Mouse (Mus musculus) heart, embryonic 14.5 days (tissue): ENCODE results near the gene Pth1r. TPM values are rescaled to one million over a fixed set of nuclear protein-coding genes. Genes with fewer than 3 reads are reported as not detected.

ENCODE experiments used
- ATAC-seq: fragments of 200-750 bp; cut with Nextera tagmentation; 2 replicates; pipeline ENCODE4 v1.8.0; 2017; ENCODE audit warnings: low read depth, moderate TSS enrichment; ENCODE audit not compliant: insufficient number of reproducible peaks, insufficient read depth, low FRiP score
- H3K27ac ChIP-seq, 2 experiments: fragments of 200-500 bp in 1 of 2; fragments of 300-500 bp in 1 of 2; sonication (generic) in 1 of 2; replicated peaks in 1 of 2; 2 replicates each; pipeline ENCODE4 v1.5.1; 2012 to 2014; ENCODE audit warnings: low read depth in 2 of 2, low read length in 2 of 2, control low read depth in 1 of 2, mild to moderate bottlenecking in 1 of 2, mixed read lengths in 1 of 2; ENCODE audit not compliant: control insufficient read depth in 1 of 2, insufficient read depth in 1 of 2
- H3K27me3 ChIP-seq: fragments of 300-500 bp; sonication (generic); 2 replicates; pipeline ENCODE4 v1.6.1; 2014; ENCODE audit warnings: mild to moderate bottlenecking, low read length, control low read depth; ENCODE audit not compliant: control insufficient read depth, insufficient read depth
- H3K36me3 ChIP-seq: fragments of 300-500 bp; sonication (generic); 2 replicates; pipeline ENCODE4 v1.6.1; 2014; ENCODE audit warnings: mild to moderate bottlenecking, control low read depth, low read length, mixed read lengths; ENCODE audit not compliant: control insufficient read depth, insufficient read depth
- H3K4me1 ChIP-seq, 2 experiments: fragments of 200-500 bp in 1 of 2; fragments of 300-500 bp in 1 of 2; sonication (generic) in 1 of 2; 2 replicates each; pipeline ENCODE4 v1.6.1; 2012 to 2014; ENCODE audit warnings: low read length in 2 of 2, control low read depth in 1 of 2, mixed read lengths in 1 of 2; ENCODE audit not compliant: control insufficient read depth in 2 of 2, insufficient read depth in 2 of 2
- H3K4me2 ChIP-seq: fragments of 300-500 bp; sonication (generic); 2 replicates; pipeline ENCODE4 v1.6.1; 2014; ENCODE audit warnings: mild to moderate bottlenecking, low read length
- H3K4me3 ChIP-seq, 2 experiments: fragments of 200-500 bp in 1 of 2; fragments of 300-500 bp in 1 of 2; sonication (generic) in 1 of 2; 2 replicates each; pipeline ENCODE4 v1.5.1; 2012 to 2014; ENCODE audit warnings: low read length in 2 of 2, mild to moderate bottlenecking in 2 of 2, control low read depth in 1 of 2, low read depth in 1 of 2, moderate library complexity in 1 of 2; ENCODE audit not compliant: control insufficient read depth in 1 of 2, insufficient read depth in 1 of 2
- H3K9ac ChIP-seq: fragments of 300-500 bp; sonication (generic); 2 replicates; pipeline ENCODE4 v1.6.1; 2014; ENCODE audit warnings: mild to moderate bottlenecking, low read length
- H3K9me3 ChIP-seq: fragments of 300-500 bp; sonication (generic); 2 replicates; pipeline ENCODE4 v1.6.1; 2016; ENCODE audit warnings: low read length, control low read depth; ENCODE audit not compliant: control insufficient read depth
- WGBS: fragments of 180-500 bp; shearing (Covaris S2); extraction: QIAGEN DNeasy Blood & Tissue Kit; methylation state at CpG from one replicate; pipeline ENCODE4 v1.1.7; 2014; 5-methylcytosine and 5-hydroxymethylcytosine counted together
- polyA plus RNA-seq: library from polyadenylated mRNA; unstranded; fragments of >200 nt; fragmentation: Nextera tagmentation; extraction: Ambion mirVana; gene quantifications from 2 replicates; pipeline ENCODE4 v1.2.1, GENCODE M21; 2014

The Pth1r gene
- polyA plus RNA-seq, 1 experiment from 2014 or later = 22.2 TPM

DNA sequence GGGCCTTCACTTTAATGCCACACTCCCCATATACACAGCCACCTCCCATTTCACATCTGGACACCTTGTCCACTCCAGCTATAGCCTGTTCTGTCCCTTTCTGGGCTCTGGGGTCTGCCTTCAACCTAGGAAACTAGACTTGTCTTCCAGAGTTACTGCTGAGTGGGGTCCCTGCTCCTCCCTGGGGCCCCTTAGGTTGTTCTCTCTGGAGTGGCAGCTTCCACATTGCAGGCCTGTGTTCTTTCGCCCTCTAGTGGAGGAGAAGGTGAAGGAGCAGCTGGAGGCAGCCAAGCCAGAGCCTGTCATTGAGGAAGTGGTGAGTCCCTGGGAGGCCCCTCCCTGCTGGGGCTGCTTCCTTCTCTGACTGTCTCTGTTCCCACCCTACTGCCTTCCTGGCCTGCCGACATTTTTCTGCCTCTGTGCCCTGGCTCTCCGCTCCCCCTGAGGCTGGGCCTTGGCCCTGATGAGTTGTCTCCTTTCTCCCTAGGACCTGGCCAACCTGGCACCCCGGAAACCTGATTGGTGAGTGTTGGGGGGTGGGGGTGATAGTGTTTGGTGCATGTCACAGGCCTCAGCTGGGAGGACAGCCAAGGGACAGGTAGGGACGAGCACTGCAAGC lies 37.2 kb downstream of the Pth1r start:
- ATAC-seq = peak; percentile 78
- Histone ChIP-seq H3K4me1 (peaks cover 0 to 11% of the 10 kb centered on the region in 2 experiments; a peak in 3 of 4 replicates), H3K9ac (peak overlapping the region; percentile 66), H3K27me3 (no peaks in the 10 kb centered on the region), H3K9me3 (no peaks in the 10 kb centered on the region), H3K27ac (0 out of 4 replicates have a peak overlapping the region, but pooled peaks of 1 of the 2 experiments have one; percentile 9), H3K4me3 (peak overlapping the region; percentile 20 to 31), H3K4me2 (peak overlapping the region; percentile 56), H3K36me3 (peaks cover 44% of the 10 kb centered on the region)
- WGBS = 30% methylated on average over 5 of the region's 5 CpGs

- Histone ChIP-seq H3K9me3 (no peaks in the 10 kb centered on the region), H3K27ac (no peak overlapping the region), H3K4me1 (peaks cover 8 to 28% of the 10 kb centered on the region in 2 experiments; a peak in 3 of 4 replicates), H3K36me3 (peaks cover 24% of the 10 kb centered on the region), H3K4me3 (no peak overlapping the region), H3K9ac (no peak overlapping the region), H3K27me3 (no peaks in the 10 kb centered on the region), H3K4me2 (no peak overlapping the region)
- 87% methylated on average over 5 of the region's 5 CpGs for WGBS
- ATAC-seq = no peak
Observed at GRCm38 (mm10) chr9:110706784-110707183, 40.2 kb downstream of the Pth1r start.

- 91% methylated on average over 6 of the region's 6 CpGs for WGBS
- Histone ChIP-seq H3K9me3 (no peaks in the 10 kb centered on the region), H3K36me3 (peaks cover 16% of the 10 kb centered on the region), H3K27ac (no peak overlapping the region), H3K4me3 (no peak overlapping the region), H3K4me1 (peaks cover 8 to 17% of the 10 kb centered on the region in 2 experiments; a peak in 3 of 4 replicates), H3K9ac (no peak overlapping the region), H3K27me3 (no peaks in the 10 kb centered on the region), H3K4me2 (no peak overlapping the region)
- no peak for ATAC-seq
Observed at GRCm38 (mm10) chr9:110703951-110704350, 43.0 kb downstream of the Pth1r start.

GRCm38 (mm10) chr9:110702848-110703247 lies 44.1 kb downstream of the Pth1r start:
- Histone ChIP-seq H3K36me3 (peaks cover 11% of the 10 kb centered on the region), H3K27ac (peak overlapping the region; percentile 36 to 71), H3K4me1 (peaks cover 8 to 17% of the 10 kb centered on the region in 2 experiments; a peak in 3 of 4 replicates), H3K4me3 (no peak overlapping the region), H3K9ac (no peak overlapping the region), H3K9me3 (no peaks in the 10 kb centered on the region), H3K4me2 (no peak overlapping the region; the same call in 1 of the 2 replicates), H3K27me3 (no peaks in the 10 kb centered on the region)
- no peak for ATAC-seq
- WGBS = 27% methylated on average over 1 of the region's 1 CpGs

- H3K4me3 ChIP-seq = no peak overlapping the region
- no peak overlapping the region for H3K9ac ChIP-seq
- H3K27ac ChIP-seq = no peak overlapping the region
- peaks cover 9 to 22% of the 10 kb centered on the region in 2 experiments; a peak in 3 of 4 replicates for H3K4me1 ChIP-seq
- ATAC-seq = no peak
- no peaks in the 10 kb centered on the region for H3K27me3 ChIP-seq
- peaks cover 16% of the 10 kb centered on the region for H3K36me3 ChIP-seq
- H3K9me3 ChIP-seq = no peaks in the 10 kb centered on the region
- WGBS = 79% methylated on average over 12 of the region's 12 CpGs
- H3K4me2 ChIP-seq = no peak overlapping the region
Observed at GRCm38 (mm10) chr9:110701114-110702032, 45.6 kb downstream of the Pth1r start.

DNA sequence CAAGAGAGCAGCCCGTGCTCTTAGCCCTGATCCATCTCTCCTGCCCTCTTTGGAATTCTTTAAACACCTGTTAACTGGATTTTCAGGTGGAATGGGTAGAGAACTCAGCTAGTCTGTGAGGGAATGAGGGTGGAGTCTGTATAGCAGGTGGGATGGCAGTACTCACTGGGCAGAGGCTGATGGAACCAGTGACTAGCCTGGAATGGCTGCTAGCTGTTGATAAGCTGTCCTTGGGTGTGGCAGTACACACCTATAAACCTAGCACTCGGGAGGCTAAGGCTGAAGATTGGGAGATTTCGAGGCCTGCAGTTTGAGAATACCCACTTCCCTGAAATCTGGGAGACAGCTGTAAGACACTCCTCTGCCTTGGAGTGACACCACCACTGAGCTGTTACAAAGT lies 47.4 kb downstream of the Pth1r start:
- peaks cover 12 to 33% of the 10 kb centered on the region in 2 experiments; a peak in 3 of 4 replicates for H3K4me1 ChIP-seq
- ATAC-seq = no peak
- H3K27me3 ChIP-seq = no peaks in the 10 kb centered on the region
- no peak overlapping the region for H3K9ac ChIP-seq
- no peak overlapping the region for H3K4me3 ChIP-seq
- WGBS = 89% methylated on average over 3 of the region's 3 CpGs
- H3K4me2 ChIP-seq = no peak overlapping the region
- peaks cover 24% of the 10 kb centered on the region for H3K36me3 ChIP-seq
- H3K9me3 ChIP-seq = no peaks in the 10 kb centered on the region
- no peak overlapping the region for H3K27ac ChIP-seq

GRCm38 (mm10) chr9:110697465-110697864 lies 49.5 kb downstream of the Pth1r start:
- no peaks in the 10 kb centered on the region for H3K27me3 ChIP-seq
- ATAC-seq = no peak
- WGBS = 81% methylated on average over 3 of the region's 3 CpGs
- H3K27ac ChIP-seq = no peak overlapping the region
- no peak overlapping the region for H3K4me2 ChIP-seq
- H3K9me3 ChIP-seq = no peaks in the 10 kb centered on the region
- peaks cover 6 to 21% of the 10 kb centered on the region in 2 experiments; a peak in 3 of 4 replicates for H3K4me1 ChIP-seq
- no peak overlapping the region for H3K4me3 ChIP-seq
- peaks cover 36% of the 10 kb centered on the region for H3K36me3 ChIP-seq
- H3K9ac ChIP-seq = 0 out of 2 replicates have a peak overlapping the region, but pooled peaks have one; percentile 16
